Mouse (Mus musculus) midbrain, postnatal 0 days (tissue): ENCODE measurements around the gene Rex1bd. TPM values are rescaled to one million over a fixed set of nuclear protein-coding genes. Genes with fewer than 3 reads are reported as not detected.

ENCODE experiments used
- ATAC-seq: fragments of 200-750 bp; cut with Nextera tagmentation; 2 replicates; pipeline ENCODE4 v1.8.0; 2017; ENCODE audit warnings: moderate number of reproducible peaks, mild to moderate bottlenecking, moderate TSS enrichment, moderate library complexity; ENCODE audit not compliant: low FRiP score
- DNase-seq: peaks from one replicate; pipeline ENCODE4 v3.0.0-alpha.2; 2015; ENCODE audit warnings: low spot score
- H3K27ac ChIP-seq: fragments of 300-500 bp; sonication (generic); 2 replicates; pipeline ENCODE4 v1.5.1; 2014; ENCODE audit warnings: low read depth, mild to moderate bottlenecking, low read length, mixed read lengths
- H3K27me3 ChIP-seq: fragments of 300-500 bp; sonication (generic); 2 replicates; pipeline ENCODE4 v1.6.1; 2014; ENCODE audit warnings: low read length, control low read depth, mixed read lengths; ENCODE audit not compliant: insufficient read depth
- H3K36me3 ChIP-seq: fragments of 300-500 bp; sonication (generic); 2 replicates; pipeline ENCODE4 v1.6.1; 2014; ENCODE audit warnings: low read length, control low read depth, mixed read lengths; ENCODE audit not compliant: insufficient read depth
- H3K4me1 ChIP-seq: fragments of 300-500 bp; sonication (generic); 2 replicates; pipeline ENCODE4 v1.6.1; 2014; ENCODE audit warnings: mild to moderate bottlenecking, control low read depth, antibody characterized with exemption, low read length, mixed read lengths; ENCODE audit not compliant: insufficient read depth
- H3K4me2 ChIP-seq: fragments of 300-500 bp; sonication (generic); 2 replicates; pipeline ENCODE4 v1.6.1; 2014; ENCODE audit warnings: low read depth, mild to moderate bottlenecking, low read length, mixed read lengths; ENCODE audit not compliant: poor library complexity, severe bottlenecking
- H3K4me3 ChIP-seq: fragments of 300-500 bp; sonication (generic); 2 replicates; pipeline ENCODE4 v1.5.1; 2014; ENCODE audit warnings: low read depth, mild to moderate bottlenecking, low read length, moderate library complexity
- H3K9ac ChIP-seq: fragments of 300-500 bp; sonication (generic); replicated peaks from 2 replicates; pipeline ENCODE4 v1.6.1; 2014; ENCODE audit warnings: mild to moderate bottlenecking, low read length, moderate library complexity, mixed read lengths; ENCODE audit not compliant: poor library complexity, severe bottlenecking
- H3K9me3 ChIP-seq: fragments of 300-500 bp; sonication (generic); 2 replicates; pipeline ENCODE4 v1.6.1; 2016; ENCODE audit warnings: low read length, control low read depth
- CTCF ChIP-seq: IDR thresholded peaks from 2 replicates; pipeline ENCODE4 v1.5.1; 2016; ENCODE audit warnings: antibody characterized with exemption, mild to moderate bottlenecking
- WGBS: fragments of 180-500 bp; shearing (Covaris S2); extraction: QIAGEN DNeasy Blood & Tissue Kit; methylation state at CpG from one replicate; pipeline ENCODE4 v1.1.7; 2014; 5-methylcytosine and 5-hydroxymethylcytosine counted together
- polyA plus RNA-seq: library from polyadenylated mRNA; unstranded; fragments of >200 nt; fragmentation: Nextera tagmentation; extraction: Ambion mirVana; gene quantifications from 2 replicates; pipeline ENCODE4 v1.2.1, GENCODE M21; 2015
- total RNA-seq: library from RNA; depleted of rRNA; stranded (reverse); fragments of >200 nt; gene quantifications from 2 replicates; pipeline ENCODE4 v1.2.3, GENCODE M21; 2014

Rex1bd gene
- total and polyA plus RNA-seq, 2 experiments from 2014 or later, result 118 to 198 TPM

- Histone ChIP-seq H3K9me3 (no peaks in the 10 kb centered on the region), H3K36me3 (peaks cover 51% of the 10 kb centered on the region), H3K27ac (no peak overlapping the region), H3K4me3 (no peak overlapping the region), H3K27me3 (no peaks in the 10 kb centered on the region), H3K4me1 (0 out of 2 replicates have a peak, but pooled peaks cover 3% of the 10 kb centered on the region), H3K4me2 (no peak overlapping the region), H3K9ac (no peak overlapping the region)
- DNase-seq (no peak), ATAC-seq (no peak)
- WGBS, result 94% methylated on average over 12 of the region's 12 CpGs
- no peak for TF ChIP-seq CTCF
Observed at GRCm38 (mm10) chr8:70534281-70534680, 27.7 kb upstream of the Rex1bd start.

GRCm38 (mm10) chr8:70530314-70530713 is 23.8 kb upstream of the Rex1bd start:
- Histone ChIP-seq H3K27me3 (no peaks in the 10 kb centered on the region), H3K27ac (no peak overlapping the region), H3K4me3 (no peak overlapping the region), H3K36me3 (peaks cover 40% of the 10 kb centered on the region), H3K4me2 (no peak overlapping the region), H3K4me1 (peaks cover 3% of the 10 kb centered on the region; the same call in 1 of the 2 replicates), H3K9me3 (no peaks in the 10 kb centered on the region), H3K9ac (no peak overlapping the region)
- 90% methylated on average over 2 of the region's 2 CpGs for whole genome bisulfite sequencing
- ATAC-seq (no peak), DNase-seq (no peak)
- TF ChIP-seq CTCF, result peak; percentile 38

- no peak overlapping the region for H3K9ac ChIP-seq
- H3K4me3 ChIP-seq, result no peak overlapping the region
- peaks cover 35% of the 10 kb centered on the region for H3K36me3 ChIP-seq
- no peak overlapping the region for H3K27ac ChIP-seq
- no peak overlapping the region for H3K4me2 ChIP-seq
- ATAC-seq (no peak), DNase-seq (no peak)
- H3K4me1 ChIP-seq, result peaks cover 3% of the 10 kb centered on the region; the same call in 1 of the 2 replicates
- H3K9me3 ChIP-seq, result no peaks in the 10 kb centered on the region
- no peak for TF ChIP-seq CTCF
- 96% methylated on average over 3 of the region's 3 CpGs for WGBS
- H3K27me3 ChIP-seq, result no peaks in the 10 kb centered on the region
Observed at GRCm38 (mm10) chr8:70529741-70530161, 23.2 kb upstream of the Rex1bd start.

DNA sequence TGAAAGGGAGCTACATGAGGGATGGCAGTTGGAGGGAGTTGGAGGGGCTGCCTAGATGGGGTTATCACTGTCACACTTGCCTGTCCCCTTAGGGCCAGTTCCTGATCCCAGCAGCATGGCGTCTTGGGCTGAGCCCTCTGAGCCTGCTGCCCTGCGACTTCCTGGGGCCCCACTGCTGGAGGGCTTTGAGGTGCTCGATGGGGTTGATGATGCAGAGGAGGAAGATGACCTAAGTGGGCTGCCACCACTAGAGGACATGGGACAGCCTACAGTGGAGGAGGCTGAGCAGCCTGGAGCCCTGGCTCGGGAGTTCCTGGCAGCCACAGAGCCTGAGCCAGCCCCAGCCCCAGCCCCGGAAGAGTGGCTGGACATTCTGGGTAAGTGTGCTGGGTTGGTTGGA is 22.7 kb upstream of the Rex1bd start:
- TF ChIP-seq CTCF, result no peak
- DNase-seq (no peak), ATAC-seq (no peak)
- Histone ChIP-seq H3K9ac (no peak overlapping the region), H3K4me1 (peaks cover 3% of the 10 kb centered on the region; the same call in 1 of the 2 replicates), H3K4me3 (no peak overlapping the region), H3K27ac (no peak overlapping the region), H3K9me3 (no peaks in the 10 kb centered on the region), H3K36me3 (peaks cover 32% of the 10 kb centered on the region), H3K27me3 (no peaks in the 10 kb centered on the region), H3K4me2 (no peak overlapping the region)
- WGBS, result 77% methylated on average over 5 of the region's 5 CpGs

DNA sequence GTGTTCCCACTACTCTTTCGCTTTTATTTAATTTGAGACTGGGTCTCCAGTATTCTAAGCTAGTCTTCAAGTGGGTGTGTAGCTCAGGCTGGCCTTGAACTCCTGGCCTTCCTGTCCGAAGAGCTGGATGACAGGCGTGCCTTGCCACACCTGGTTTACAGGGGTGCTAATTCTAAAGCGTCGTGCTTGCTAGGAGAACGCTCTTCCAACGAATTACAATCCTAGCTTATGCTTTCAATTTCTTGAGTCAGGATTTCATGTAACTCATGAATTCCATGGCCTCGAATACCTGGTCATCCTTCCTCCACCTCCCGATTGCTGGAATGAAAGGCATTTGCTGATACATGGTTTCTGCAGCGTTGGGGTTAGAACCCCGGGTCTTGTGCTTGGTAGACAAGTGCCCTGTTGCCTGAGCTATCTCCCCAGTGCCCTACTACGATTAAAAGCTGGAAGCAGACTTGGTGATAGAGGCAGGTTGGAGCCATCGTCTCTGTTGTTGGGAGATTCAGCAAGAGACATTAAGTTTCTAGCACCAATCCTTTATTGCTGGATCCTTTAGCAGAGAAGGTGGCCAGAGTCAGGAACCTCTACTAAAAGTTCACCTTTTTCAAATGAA is 21.7 kb upstream of the Rex1bd start:
- no peak for TF ChIP-seq CTCF

GRCm38 (mm10) chr8:70527512-70528181 is 21.1 kb upstream of the Rex1bd start, which contains the start of the genes Fkbp8 and Kxd1:
Fkbp8 (plus strand) TSS chr8:70527724.
Kxd1 (minus strand) TSS chr8:70527956.
- DNase-seq (peak; percentile 97), ATAC-seq (peak; percentile 92)
- Histone ChIP-seq H3K27ac (peak within 1 kb of the TSS; percentile 75), H3K9ac (peak within 1 kb of the TSS; percentile 71), H3K36me3 (peaks cover 23% of the 10 kb centered on the region), H3K9me3 (no peaks in the 10 kb centered on the region), H3K27me3 (no peaks in the 10 kb centered on the region), H3K4me3 (peak within 1 kb of the TSS; percentile 70), H3K4me2 (peak within 1 kb of the TSS; percentile 82), H3K4me1 (peaks cover 6% of the 10 kb centered on the region; the same call in 1 of the 2 replicates)
- TF ChIP-seq CTCF, result peak; percentile 55
- 1% methylated on average over 44 of the region's 61 CpGs for WGBS

More for the DNA sequence above, 21.7 kb upstream of the Rex1bd start:
- Histone ChIP-seq H3K36me3 (peaks cover 26% of the 10 kb centered on the region), H3K27me3 (no peaks in the 10 kb centered on the region), H3K4me3 (peak overlapping the region; percentile 70), H3K4me1 (peaks cover 6% of the 10 kb centered on the region; the same call in 1 of the 2 replicates), H3K9ac (peak overlapping the region; percentile 71), H3K9me3 (no peaks in the 10 kb centered on the region), H3K4me2 (peak overlapping the region; percentile 82), H3K27ac (peak overlapping the region; percentile 75)
- 35% methylated on average over 13 of the region's 13 CpGs for WGBS
- ATAC-seq, result no peak
- no peak for DNase-seq
